Comparison of ENCODE assay signal across 26 mouse cellular contexts in the genomic region with DNA sequence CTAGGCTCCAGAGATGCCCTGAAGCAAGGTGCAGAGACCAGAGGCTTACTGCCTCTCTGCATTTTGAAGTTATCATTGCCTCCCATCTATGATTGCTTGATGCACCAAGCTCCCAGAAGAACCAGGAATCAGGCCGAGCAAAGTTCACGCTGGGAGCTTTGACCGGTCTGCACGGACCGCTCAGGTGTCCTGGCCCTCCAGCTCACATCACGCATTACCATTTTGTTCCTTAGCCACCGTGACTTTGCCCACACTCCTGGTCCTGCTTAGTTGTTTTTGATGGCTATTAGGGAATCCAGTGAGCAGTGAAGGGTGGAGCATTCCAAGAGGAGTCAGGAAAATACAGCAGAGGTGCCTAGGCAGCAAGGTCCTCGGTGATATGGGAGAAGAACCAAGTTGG. TPM values are rescaled to one million over a fixed set of nuclear protein-coding genes. Genes with fewer than 3 reads are reported as not detected.
DNase-seq lines count a peak whose midpoint lies in the region; ATAC-seq and TF ChIP-seq lines count a peak whose summit lies in the region.
"Had no signal": no experiment of that assay in that cellular context is flagged by ENCODE, and none has a peak within 500 bp of the region (broad histone marks: within the 10 kb centered on the region; RNA-seq: fewer than 3 reads in every experiment).

No protein-coding gene starts in this region.

- DNase-seq in heart, adult 11 months, result peak; percentile 82
- DNase-seq in kidney, postnatal 25 days, result peak; percentile 27 to 55
- DNase-seq in adrenal gland, adult 2 months, result no peak
- DNase-seq: adrenal gland, postnatal 14 days; cerebellum, adult 11 months; cerebellum, adult 2 months; cerebellum, adult 9-11 months; cerebellum, postnatal 25 days; embryo, embryonic 11 days; gastrocnemius, postnatal 25 days; heart, adult 2 months had no signal

- 88% methylated on average over 8 of the region's 8 CpGs for WGBS in heart, embryonic 12.5 days
- 82% methylated on average over 8 of the region's 8 CpGs for WGBS in kidney, embryonic 14.5 days
- WGBS in intestine, embryonic 15.5 days, result 83% methylated on average over 8 of the region's 8 CpGs
- 52% methylated on average over 8 of the region's 8 CpGs for WGBS in small intestine, adult 2 months

- no peak for ATAC-seq in heart, embryonic 12.5 days (ENCODE audit: insufficient number of reproducible peaks, low FRiP score)
- no peak for ATAC-seq in kidney, embryonic 14.5 days (ENCODE audit: low FRiP score, low TSS enrichment)
- ATAC-seq in intestine, embryonic 15.5 days, result no peak
- ATAC-seq: forebrain, embryonic 15.5 days; Patski had no signal

- no peaks in the 10 kb centered on the region for H3K36me3 ChIP-seq in heart, embryonic 12.5 days
- no peaks in the 10 kb centered on the region for H3K36me3 ChIP-seq in kidney, embryonic 14.5 days (ENCODE audit: control insufficient read depth, insufficient read depth, low read length)
- no peaks in the 10 kb centered on the region for H3K36me3 ChIP-seq in intestine, embryonic 15.5 days
- H3K36me3 ChIP-seq in small intestine, adult 2 months (ENCODE audit: control insufficient read depth, insufficient read depth, low read length), result no peaks in the 10 kb centered on the region
- H3K36me3 ChIP-seq: embryonic facial prominence, embryonic 10.5 days; embryonic facial prominence, embryonic 13.5 days; forebrain, embryonic 12.5 days; forebrain, embryonic 15.5 days; G1E; heart, embryonic 10.5 days; hindbrain, embryonic 12.5 days; hindbrain, embryonic 15.5 days had no signal

- H3K4me1 ChIP-seq in heart, embryonic 12.5 days (replicated peaks), result peaks cover 30% of the 10 kb centered on the region
- H3K4me1 ChIP-seq in kidney, embryonic 14.5 days (ENCODE audit: control insufficient read depth, insufficient read depth, low read length), result peaks cover 22% of the 10 kb centered on the region
- H3K4me1 ChIP-seq in intestine, embryonic 15.5 days (replicated peaks), result peaks cover 39% of the 10 kb centered on the region
- H3K4me1 ChIP-seq in small intestine, adult 2 months (ENCODE audit: control insufficient read depth, insufficient read depth, insufficient read length, low read length), result peaks cover 42% of the 10 kb centered on the region

- H3K4me2 ChIP-seq in heart, embryonic 12.5 days, result no peak overlapping the region
- no peak overlapping the region for H3K4me2 ChIP-seq in kidney, embryonic 14.5 days (replicated peaks; ENCODE audit: low read depth, low read length)
- no peak overlapping the region for H3K4me2 ChIP-seq in intestine, embryonic 15.5 days (replicated peaks)
- H3K4me2 ChIP-seq: embryonic facial prominence, embryonic 13.5 days; forebrain, embryonic 12.5 days; forebrain, embryonic 15.5 days; hindbrain, embryonic 12.5 days; hindbrain, embryonic 15.5 days had no signal

- no peaks in the 10 kb centered on the region for H3K27me3 ChIP-seq in heart, embryonic 12.5 days (replicated peaks)
- no peaks in the 10 kb centered on the region for H3K27me3 ChIP-seq in kidney, embryonic 14.5 days (ENCODE audit: control insufficient read depth, insufficient read depth, low read length)
- no peaks in the 10 kb centered on the region for H3K27me3 ChIP-seq in intestine, embryonic 15.5 days (replicated peaks)
- no peaks in the 10 kb centered on the region for H3K27me3 ChIP-seq in small intestine, adult 2 months (ENCODE audit: control insufficient read depth, insufficient read depth, low read length)
- H3K27me3 ChIP-seq: CH12.LX; embryonic facial prominence, embryonic 13.5 days; forebrain, embryonic 15.5 days; hindbrain, embryonic 12.5 days; hindbrain, embryonic 15.5 days; Patski had no signal

- no peak overlapping the region for H3K9ac ChIP-seq in heart, embryonic 12.5 days
- no peak overlapping the region for H3K9ac ChIP-seq in kidney, embryonic 14.5 days (ENCODE audit: low read depth, low read length)
- H3K9ac ChIP-seq in intestine, embryonic 15.5 days, result no peak overlapping the region
- H3K9ac ChIP-seq: embryonic facial prominence, embryonic 13.5 days; forebrain, embryonic 12.5 days; forebrain, embryonic 15.5 days; hindbrain, embryonic 12.5 days; hindbrain, embryonic 15.5 days had no signal

- no peaks in the 10 kb centered on the region for H3K9me3 ChIP-seq in heart, embryonic 12.5 days (replicated peaks)
- no peaks in the 10 kb centered on the region for H3K9me3 ChIP-seq in kidney, embryonic 14.5 days (ENCODE audit: control insufficient read depth, low read length)
- H3K9me3 ChIP-seq in intestine, embryonic 15.5 days, result no peaks in the 10 kb centered on the region
- H3K9me3 ChIP-seq: embryonic facial prominence, embryonic 10.5 days; embryonic facial prominence, embryonic 13.5 days; forebrain, embryonic 12.5 days; forebrain, embryonic 15.5 days; heart, embryonic 10.5 days; hindbrain, embryonic 12.5 days; hindbrain, embryonic 15.5 days had no signal

- H3K27ac ChIP-seq in heart, embryonic 12.5 days (ENCODE audit: poor library complexity, severe bottlenecking), result no peak overlapping the region
- H3K27ac ChIP-seq in kidney, embryonic 14.5 days (ENCODE audit: low read depth, low read length), result no peak overlapping the region
- H3K27ac ChIP-seq in intestine, embryonic 15.5 days, result peak overlapping the region; percentile 89
- peak overlapping the region; percentile 96 for H3K27ac ChIP-seq in small intestine, adult 2 months (ENCODE audit: insufficient read depth, low read depth, low read length)
- H3K27ac ChIP-seq: embryonic facial prominence, embryonic 10.5 days; embryonic facial prominence, embryonic 13.5 days; forebrain, embryonic 12.5 days; forebrain, embryonic 15.5 days; heart, adult 2 months; heart, embryonic 10.5 days; hindbrain, embryonic 12.5 days; hindbrain, embryonic 15.5 days had no signal

- TF ChIP-seq CTCF in small intestine, adult 2 months (IDR thresholded peaks at IDR 0.05; ENCODE audit: extremely low read depth, insufficient read length, insufficient replicate concordance, low read depth, low read length), result no peak

- H3K4me3 ChIP-seq in heart, embryonic 12.5 days, result no peak overlapping the region
- H3K4me3 ChIP-seq in kidney, embryonic 14.5 days (ENCODE audit: low read length), result no peak overlapping the region
- H3K4me3 ChIP-seq in intestine, embryonic 15.5 days (replicated peaks), result no peak overlapping the region
- no peak overlapping the region for H3K4me3 ChIP-seq in small intestine, adult 2 months (ENCODE audit: low read depth, low read length)
- H3K4me3 ChIP-seq: embryonic facial prominence, embryonic 10.5 days; embryonic facial prominence, embryonic 13.5 days; erythroblast, embryonic 14.5 days; forebrain, embryonic 12.5 days; forebrain, embryonic 15.5 days; heart, adult 2 months; heart, embryonic 10.5 days; hindbrain, embryonic 12.5 days; hindbrain, embryonic 15.5 days had no signal

- no peak for TF ChIP-seq POLR2A in small intestine, adult 2 months (IDR thresholded peaks at IDR 0.05; ENCODE audit: low read depth, low read length)

RNA-seq across cellular contexts. Expression of a gene that starts 33.5 kb away (rescaled TPM):
- polyA plus RNA-seq in heart, embryonic 12.5 days (2016; fragmentation: Nextera tagmentation; extraction: Ambion mirVana), result 1,616 and 1,670 TPM in 2 replicates
- polyA plus RNA-seq in kidney, embryonic 14.5 days (2014; fragmentation: Nextera tagmentation; extraction: Ambion mirVana), result 2,845 and 3,531 TPM in 2 replicates
- polyA plus RNA-seq in intestine, embryonic 15.5 days (2015; fragmentation: Nextera tagmentation; extraction: Ambion mirVana), result 1,771 and 1,977 TPM in 2 replicates
- 156 and 262 TPM in 2 replicates for polyA plus RNA-seq in small intestine, adult 2 months (2012; rRNA removed)
- total RNA-seq in adrenal gland, adult 2 months (2021), result 100 to 1,000 TPM; 639 to 657 TPM
- polyA plus RNA-seq in adrenal gland, adult 2 months (2012; rRNA removed), result 103 and 113 TPM in 2 replicates

RNA-seq across cellular contexts. Expression of a gene that starts 54.4 kb away (rescaled TPM):
- polyA plus RNA-seq in heart, embryonic 12.5 days (2016; fragmentation: Nextera tagmentation; extraction: Ambion mirVana), result 29.2 and 29.7 TPM in 2 replicates
- polyA plus RNA-seq in kidney, embryonic 14.5 days (2014; fragmentation: Nextera tagmentation; extraction: Ambion mirVana), result 18.8 and 28.0 TPM in 2 replicates
- 18.8 and 20.0 TPM in 2 replicates for polyA plus RNA-seq in intestine, embryonic 15.5 days (2015; fragmentation: Nextera tagmentation; extraction: Ambion mirVana)
- polyA plus RNA-seq in small intestine, adult 2 months (2012; rRNA removed), result 5.5 and 10.7 TPM in 2 replicates
- 10 to 100 TPM; 45.0 to 53.1 TPM for total RNA-seq in adrenal gland, adult 2 months (2021)
- polyA plus RNA-seq in adrenal gland, adult 2 months (2012; rRNA removed), result 10.8 and 11.1 TPM in 2 replicates

Comparison
In these comparisons a context has a peak if more than half of its experiments do, and no peak if none do; other contexts are left out.
1. H3K27ac ChIP-seq: peak in intestine, embryonic 15.5 days (single experiment) and small intestine, adult 2 months (single experiment); none in heart, embryonic 12.5 days (single experiment) and kidney, embryonic 14.5 days (single experiment).